Mouse (Mus musculus) cerebellum, adult 8-10 months (tissue): Measurements from ENCODE around the gene Slamf9.

Experiments used
- DNase-seq: peaks from one replicate; pipeline ENCODE4 v3.0.0; 2022

Slamf9 gene

GRCm38 (mm10) chr1:172462534-172462933, 12.6 kb upstream of the Slamf9 start:
- no peak for DNase-seq

- no peak for DNase-seq
Observed at GRCm38 (mm10) chr1:172463387-172464333, 11.5 kb upstream of the Slamf9 start.

GRCm38 (mm10) chr1:172468301-172468877, 6.8 kb upstream of the Slamf9 start:
- no peak for DNase-seq

GRCm38 (mm10) chr1:172469373-172469772, 5.8 kb upstream of the Slamf9 start:
- no peak for DNase-seq

GRCm38 (mm10) chr1:172469810-172470448, 5.2 kb upstream of the Slamf9 start:
- DNase-seq: no peak

GRCm38 (mm10) chr1:172472909-172473308, 2.2 kb upstream of the Slamf9 start:
- no peak for DNase-seq

GRCm38 (mm10) chr1:172474196-172474595, 962 bp upstream of the Slamf9 start:
- DNase-seq: no peak

- no peak for DNase-seq
Observed at GRCm38 (mm10) chr1:172478020-172478419, 2.9 kb downstream of the Slamf9 start.

GRCm38 (mm10) chr1:172480376-172480775, 5.2 kb downstream of the Slamf9 start:
- DNase-seq: no peak

- DNase-seq: no peak
Observed at GRCm38 (mm10) chr1:172481111-172481510, 6.0 kb downstream of the Slamf9 start.

GRCm38 (mm10) chr1:172481540-172482280, 6.6 kb downstream of the Slamf9 start, which contains the start of gene Igsf9:
Igsf9 (plus strand) TSS chr1:172481788.
- DNase-seq: peak; percentile 66

GRCm38 (mm10) chr1:172482518-172483360, 7.6 kb downstream of the Slamf9 start:
- no peak for DNase-seq

- DNase-seq: no peak
Observed at GRCm38 (mm10) chr1:172483361-172483660, 8.2 kb downstream of the Slamf9 start.

GRCm38 (mm10) chr1:172484236-172484635, 9.1 kb downstream of the Slamf9 start:
- no peak for DNase-seq

- DNase-seq: no peak
Observed at GRCm38 (mm10) chr1:172484671-172485070, 9.5 kb downstream of the Slamf9 start.

GRCm38 (mm10) chr1:172485821-172486220, 10.7 kb downstream of the Slamf9 start:
- DNase-seq: no peak

GRCm38 (mm10) chr1:172486236-172486635, 11.1 kb downstream of the Slamf9 start:
- DNase-seq: no peak

- DNase-seq: no peak
Observed at GRCm38 (mm10) chr1:172486651-172487050, 11.5 kb downstream of the Slamf9 start.

GRCm38 (mm10) chr1:172487859-172488258, 12.7 kb downstream of the Slamf9 start:
- no peak for DNase-seq

- no peak for DNase-seq
Observed at GRCm38 (mm10) chr1:172488831-172489230, 13.7 kb downstream of the Slamf9 start.

- DNase-seq: peak; percentile 10
Observed at GRCm38 (mm10) chr1:172489585-172490250, 14.6 kb downstream of the Slamf9 start.

GRCm38 (mm10) chr1:172490261-172490661, 15.1 kb downstream of the Slamf9 start:
- peak; percentile 88 for DNase-seq
